Mouse (Mus musculus) left cerebral cortex, postnatal 4 days (tissue): Measurements from ENCODE around the gene Pou6f1. TPM values are rescaled to one million over a fixed set of nuclear protein-coding genes. Genes with fewer than 3 reads are reported as not detected.
A peak's percentile ranks its signal among the peaks of the same experiment; 100 is the strongest.
"Not testable (repeated sequence)": the region's sequence is repeated elsewhere in the genome, so short reads cannot be mapped to it uniquely, and the experiment has no call there.

ENCODE experiments used
- DNase-seq: peaks from one replicate; pipeline ENCODE4 v3.0.0-alpha.2; 2022
- intact Hi-C: fragments of 180-260 bp; cut with DNase I; formaldehyde crosslinking; loops from one replicate; pipeline ENCODE4 v1.15.1; 2025
- total RNA-seq, 2 experiments: library from RNA; stranded (reverse); gene quantifications; 2 replicates each; pipeline ENCODE4 v1.2.3; 2021

The Pou6f1 gene
- total RNA-seq, 2 experiments from 2014 or later, result 123 to 125 TPM

DNA sequence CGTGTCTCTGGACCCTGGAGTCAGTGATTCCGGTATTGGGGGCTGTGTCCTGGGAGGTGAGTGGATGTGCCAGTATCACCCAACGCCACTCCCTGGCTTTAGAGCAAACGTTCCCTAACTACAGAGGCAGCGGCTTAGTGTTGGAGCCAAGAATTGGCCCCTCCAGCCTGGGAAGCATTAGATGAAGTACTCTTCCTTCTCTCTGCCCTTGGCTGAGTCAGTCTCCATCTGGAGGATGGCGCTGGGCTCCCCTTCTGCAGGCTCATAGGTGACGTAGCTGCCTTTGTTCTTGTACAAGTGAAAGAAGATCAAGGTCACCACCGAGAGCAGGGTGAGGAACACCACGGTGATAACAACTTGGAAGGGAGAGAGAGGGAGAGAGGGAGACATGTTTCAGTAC lies 21.9 kb upstream of the Pou6f1 start:
- DNase-seq, intact Hi-C loops: not testable (repeated sequence)

DNA sequence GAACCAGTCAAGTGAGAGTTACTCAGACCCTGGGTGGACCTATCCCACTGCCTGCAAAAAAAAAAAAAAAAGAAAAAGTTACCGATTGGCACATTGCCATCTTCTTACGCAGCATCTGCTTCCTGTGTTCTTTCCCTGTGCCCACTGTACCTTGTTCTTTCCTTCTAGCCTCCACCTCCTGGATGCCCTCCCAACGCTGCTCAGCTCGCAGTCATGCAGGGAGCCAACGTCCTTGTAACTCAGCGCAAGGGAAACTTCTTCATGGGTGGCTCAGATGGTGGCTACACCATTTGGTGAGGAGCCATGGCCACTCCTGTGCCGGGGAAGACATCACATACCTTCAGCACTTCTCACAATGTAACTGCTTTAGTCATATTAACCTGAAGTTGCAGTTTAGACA lies 19.4 kb upstream of the Pou6f1 start:
- intact Hi-C loops, result no loop called here

DNA sequence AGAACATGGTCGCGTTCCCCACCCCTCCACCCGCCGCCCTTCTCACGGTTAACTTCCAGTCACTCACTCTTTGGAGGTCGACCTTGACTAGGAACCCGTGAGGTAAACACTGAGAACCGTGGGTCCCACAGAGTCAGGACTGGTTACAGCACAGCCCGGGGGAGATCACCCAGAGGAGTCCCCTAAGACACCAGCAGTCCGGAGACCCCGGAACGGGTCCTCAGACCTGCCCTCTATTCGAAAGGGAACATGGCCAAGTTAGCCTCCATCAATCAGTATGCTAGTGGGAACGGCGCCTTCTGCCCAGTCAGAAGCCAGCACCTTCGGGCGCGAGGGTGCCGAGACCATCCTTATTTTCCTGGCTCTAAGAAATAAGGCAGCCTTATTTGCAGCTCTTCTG lies 16.4 kb upstream of the Pou6f1 start:
- DNase-seq, result no peak
- intact Hi-C loops, result no loop called here

More for the DNA sequence above, 19.4 kb upstream of the Pou6f1 start:
- no peak for DNase-seq

DNA sequence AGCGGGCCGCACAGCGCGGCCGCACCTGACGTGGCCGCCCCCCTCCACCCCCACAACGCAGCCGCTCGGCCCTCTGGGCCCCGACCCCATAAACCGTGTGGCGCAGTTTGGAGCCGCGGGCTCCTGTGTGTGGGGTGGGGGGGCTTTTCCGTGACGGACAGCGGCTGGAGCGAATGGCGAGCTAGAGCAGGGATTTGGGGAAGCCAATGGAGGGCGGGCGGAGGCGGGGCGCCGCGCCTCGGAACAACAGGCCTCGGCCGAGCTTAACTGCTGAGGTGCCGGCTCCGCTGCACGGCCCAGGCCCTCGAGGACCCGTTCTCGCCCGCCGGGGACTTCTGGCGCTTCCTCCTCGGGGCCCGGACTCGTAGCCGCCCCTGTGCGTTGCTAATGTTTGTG lies 16.0 kb upstream of the Pou6f1 start:
- DNase-seq, result peak; percentile 97
- intact Hi-C loops, result no loop called here

DNA sequence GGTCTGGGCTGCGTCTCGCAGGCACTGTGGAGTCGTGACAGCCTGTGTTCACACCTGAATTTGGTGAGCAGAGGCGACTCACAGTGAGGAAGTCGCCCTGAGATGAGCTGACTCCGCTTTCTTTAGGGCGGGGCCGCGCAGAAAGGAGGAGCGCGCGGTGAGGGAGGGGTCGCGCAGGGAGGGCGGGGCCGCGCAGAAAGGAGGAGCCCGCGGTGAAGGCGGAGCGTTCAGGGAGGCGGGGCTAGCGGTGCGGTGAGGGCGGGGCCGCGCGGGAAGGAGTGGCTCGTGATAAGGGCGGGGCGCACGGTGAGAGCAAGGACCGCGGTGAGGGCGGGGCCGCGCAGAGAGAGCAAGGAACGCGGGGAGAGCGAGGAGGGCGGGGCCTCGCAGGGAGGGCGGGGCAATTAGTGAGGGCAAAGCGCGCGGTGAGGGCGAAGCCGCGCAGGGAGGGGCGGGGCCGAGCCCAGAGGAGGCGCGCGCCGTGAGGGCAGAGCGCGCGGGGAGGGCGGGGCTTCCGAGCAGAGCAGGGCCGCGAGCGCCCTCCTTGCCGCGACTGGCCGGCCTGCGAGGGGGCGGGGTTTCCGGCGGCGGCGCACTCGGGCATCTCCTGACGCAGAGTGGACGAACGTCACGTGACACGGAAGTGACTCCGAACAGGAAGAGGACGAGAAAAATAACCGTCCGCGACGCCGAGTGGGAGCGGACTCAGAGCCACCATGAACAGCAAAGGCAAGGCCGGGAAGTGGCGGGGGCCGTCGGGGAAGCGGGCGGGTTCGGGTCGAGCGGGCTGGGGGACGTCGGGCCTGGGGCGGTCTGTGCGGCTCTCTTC lies 15.4 kb upstream of the Pou6f1 start, which contains the start of gene Dazap2:
TSS of gene Dazap2 (plus strand) at position 354 of the 829 bp plus-strand sequence.
- intact Hi-C loops, result loop anchor here (5.0 kb wide), 2 partner anchors 63 to 78 kb away; partner anchors contain the start of gene Tfcp2
- peak; percentile 99 for DNase-seq

DNA sequence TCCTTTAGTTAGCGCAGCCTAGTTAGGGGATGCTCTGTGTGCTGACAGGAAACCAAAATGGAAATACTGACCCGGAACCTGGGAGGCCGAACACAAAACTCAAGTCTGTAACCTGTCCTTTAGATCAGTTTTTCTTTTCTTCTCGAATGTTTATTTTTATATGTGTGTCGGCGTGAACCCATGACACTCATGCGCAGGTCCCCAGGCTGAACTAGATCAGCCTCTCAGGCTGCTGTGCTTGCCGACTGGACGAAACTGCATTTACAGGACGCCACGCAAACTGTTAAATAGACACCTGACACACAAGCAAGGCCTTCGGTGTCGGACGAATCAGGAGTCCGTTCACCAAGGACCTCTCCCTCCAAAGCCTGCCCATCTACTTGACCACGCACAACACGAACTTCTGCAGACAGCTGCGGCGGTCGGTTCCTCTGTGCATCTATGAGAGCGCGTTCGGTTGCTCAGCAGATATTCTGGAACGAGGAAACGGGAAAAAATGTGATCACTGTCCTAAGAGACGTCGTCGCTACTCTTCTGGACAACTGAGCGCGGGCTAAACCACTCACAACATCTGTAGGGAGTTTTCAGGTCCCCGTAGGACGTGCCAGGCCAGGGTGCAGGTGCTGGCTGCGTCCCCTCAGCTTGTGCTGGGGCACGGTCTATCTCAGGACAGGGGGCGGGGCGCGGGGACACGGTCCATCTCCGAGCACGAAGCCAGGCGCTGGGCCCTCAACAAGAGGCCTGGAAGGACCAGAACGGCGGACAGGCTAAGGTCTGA lies 14.6 kb upstream of the Pou6f1 start:
- intact Hi-C loops, result loop anchor here (5.0 kb wide), 2 partner anchors 62 to 77 kb away; partner anchors contain the start of gene Tfcp2
- no peak for DNase-seq

DNA sequence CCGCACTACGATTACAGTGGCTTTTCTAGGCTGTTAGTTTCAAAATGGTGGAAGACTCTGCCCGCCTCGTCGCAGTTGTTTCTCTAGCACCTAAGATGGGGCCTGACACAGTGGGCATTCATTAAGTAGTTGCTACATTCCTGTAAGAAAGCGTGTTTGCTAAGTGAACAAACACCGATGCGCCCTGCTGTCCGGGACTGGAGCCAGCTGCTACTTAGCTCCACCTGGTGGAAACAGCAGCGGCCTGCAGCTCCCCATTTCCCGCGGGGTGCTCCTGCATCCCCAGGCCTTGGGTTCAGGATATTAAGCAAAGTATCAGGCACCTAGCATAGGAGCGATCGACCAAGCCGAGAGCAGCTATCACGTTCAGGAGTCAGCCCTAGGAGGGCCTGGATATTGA lies 13.8 kb upstream of the Pou6f1 start:
- DNase-seq, result peak; percentile 75
- intact Hi-C loops, result loop anchor here (5.0 kb wide), 2 partner anchors 61 to 76 kb away; partner anchors contain the start of gene Tfcp2

DNA sequence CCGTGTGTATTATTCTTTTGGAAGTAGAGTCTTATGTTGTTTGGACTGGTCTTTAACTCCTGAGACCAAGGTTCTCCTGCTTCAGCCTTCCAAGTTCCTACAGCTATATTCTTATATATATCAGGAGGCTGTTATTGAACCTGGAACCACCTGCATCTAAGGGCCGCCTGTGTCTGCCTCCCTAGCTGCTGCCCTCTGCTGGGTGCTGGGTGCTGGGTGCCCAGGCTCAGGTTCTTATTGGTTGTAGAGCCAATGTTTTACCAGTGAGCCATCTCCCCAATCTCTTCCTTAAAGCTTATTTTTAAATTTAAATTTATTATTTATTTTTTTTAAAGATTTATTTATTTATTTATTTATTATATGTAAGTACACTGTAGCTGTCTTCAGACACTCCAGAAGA lies 12.6 kb upstream of the Pou6f1 start:
- intact Hi-C loops, result loop anchor here (5.0 kb wide), 2 partner anchors 60 to 75 kb away; partner anchors contain the start of gene Tfcp2
- DNase-seq, result peak; percentile 24

DNA sequence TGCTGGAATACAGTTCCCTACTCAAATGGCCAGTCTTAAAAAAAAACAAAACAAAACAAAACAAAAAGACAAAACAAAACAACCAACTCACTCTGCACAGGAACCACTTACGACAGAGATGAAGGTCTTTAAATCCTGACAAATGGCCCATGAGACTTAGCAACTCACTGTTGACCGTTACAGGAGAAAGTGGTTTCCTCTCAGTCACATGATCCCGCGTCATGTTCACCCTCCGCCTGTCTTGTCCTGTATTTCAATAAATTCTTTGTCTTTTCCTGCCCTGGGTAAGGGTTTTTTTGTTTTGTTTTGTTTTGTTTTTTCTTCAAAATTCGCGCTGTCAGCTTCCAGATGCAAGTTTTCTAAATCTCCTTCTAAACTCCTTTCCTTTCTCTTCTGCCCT lies 12.2 kb upstream of the Pou6f1 start:
- DNase-seq, result no peak
- intact Hi-C loops, result loop anchor here (5.0 kb wide), 2 partner anchors 60 to 75 kb away; partner anchors contain the start of gene Tfcp2

DNA sequence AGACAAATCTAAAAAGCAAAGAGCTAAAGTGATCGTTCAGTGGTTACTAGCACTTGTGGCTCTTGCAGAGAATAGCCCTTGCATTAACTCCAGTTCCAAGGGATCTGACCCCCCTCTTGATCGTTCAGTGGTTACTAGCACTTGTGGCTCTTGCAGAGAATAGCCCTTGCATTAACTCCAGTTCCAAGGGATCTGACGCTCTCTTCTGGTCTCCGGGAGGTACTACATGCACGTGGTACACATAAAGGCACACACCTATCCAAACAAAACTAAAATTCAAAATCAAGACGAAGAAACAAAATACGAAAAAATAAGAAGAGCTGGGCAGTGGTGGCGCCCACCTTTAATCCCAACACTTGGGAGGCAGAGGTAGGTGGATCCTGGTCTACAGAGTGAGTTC lies 6.9 kb upstream of the Pou6f1 start:
- intact Hi-C loops, result not testable (repeated sequence)

DNA sequence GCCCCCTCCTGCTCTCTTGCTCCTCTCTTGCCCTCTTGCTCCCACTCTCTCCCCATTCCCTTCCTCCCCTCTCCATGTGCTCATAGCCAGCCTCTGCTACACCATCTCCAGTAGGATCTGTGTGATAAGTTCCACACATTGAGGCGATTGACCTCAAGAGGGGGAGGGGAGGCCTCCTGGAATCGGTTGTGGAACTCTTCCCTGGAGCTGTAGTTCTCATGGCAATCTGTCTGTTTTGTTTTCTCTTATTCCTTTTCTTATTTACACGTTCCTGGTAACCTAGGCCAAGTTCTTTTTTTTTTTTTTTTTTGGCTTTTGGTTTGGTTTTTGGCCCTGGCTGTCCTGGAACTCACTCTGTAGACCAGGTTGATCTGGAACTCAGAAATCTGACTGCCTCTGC lies 1.9 kb upstream of the Pou6f1 start:
- intact Hi-C loops, result no loop called here
- no peak for DNase-seq

More for the DNA sequence above, 6.9 kb upstream of the Pou6f1 start:
- not testable (repeated sequence) for DNase-seq

DNA sequence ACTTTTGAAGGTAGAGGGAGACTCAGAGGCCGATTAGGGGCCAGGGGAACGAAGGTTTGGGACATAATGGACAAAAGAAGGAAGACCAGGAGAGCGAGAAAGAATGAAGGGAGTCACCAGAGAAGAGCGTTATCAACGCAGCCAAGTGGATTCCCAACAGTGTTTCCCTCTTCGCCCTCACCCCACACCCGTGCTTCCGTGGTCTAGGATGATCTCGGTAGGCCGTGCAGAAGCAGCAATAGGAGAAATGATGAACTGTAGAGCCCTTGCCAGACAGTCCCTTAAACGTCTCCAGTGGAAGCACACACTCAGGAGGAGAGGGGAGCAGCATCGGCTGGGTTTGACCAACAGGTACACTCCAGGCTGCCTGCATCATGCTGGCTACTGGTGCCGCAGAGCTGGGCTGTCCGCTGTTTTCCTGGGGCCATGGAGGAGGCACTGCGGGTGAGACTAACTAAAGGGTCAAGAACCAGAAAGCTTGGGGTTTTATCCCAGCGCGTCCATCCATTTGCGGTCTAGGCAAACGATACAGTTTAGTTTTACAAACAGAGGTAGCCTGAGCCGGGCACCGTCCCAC lies 1.0 kb upstream of the Pou6f1 start:
- intact Hi-C loops, result no loop called here
- DNase-seq, result no peak

DNA sequence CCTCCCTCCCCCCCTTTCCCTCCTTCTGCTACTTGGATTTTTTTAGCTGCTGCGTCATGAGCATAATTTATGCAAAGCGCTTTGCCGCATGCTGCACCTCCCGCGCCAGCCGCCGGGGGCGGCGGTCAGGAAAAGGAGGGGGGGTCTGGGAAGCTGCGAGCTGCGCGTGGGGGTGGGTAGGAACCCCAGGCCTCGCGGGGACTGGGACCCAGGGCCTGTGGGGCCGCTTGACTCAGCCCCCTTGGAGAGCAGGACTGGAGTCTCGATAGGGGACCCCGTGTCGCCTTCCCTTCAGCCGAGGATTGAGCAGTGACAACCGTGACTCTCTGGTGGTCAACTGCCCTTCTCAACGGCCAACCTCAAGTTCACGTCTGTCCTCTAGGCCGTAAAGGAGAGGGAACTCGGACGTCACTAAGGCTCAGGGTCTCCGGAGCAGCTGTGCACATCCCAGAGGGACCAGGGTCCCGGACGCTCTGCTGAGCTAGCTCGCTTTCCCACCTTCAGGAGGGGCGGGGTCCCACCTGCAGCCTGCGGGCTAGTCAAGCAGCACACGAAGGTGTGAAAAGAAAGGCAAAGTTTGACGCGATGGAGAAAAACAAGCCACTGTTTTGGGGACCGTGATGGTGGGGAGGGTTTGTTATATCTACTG lies 387 bp upstream of the Pou6f1 start:
- intact Hi-C loops, result no loop called here
- peak; percentile 88 for DNase-seq

DNA sequence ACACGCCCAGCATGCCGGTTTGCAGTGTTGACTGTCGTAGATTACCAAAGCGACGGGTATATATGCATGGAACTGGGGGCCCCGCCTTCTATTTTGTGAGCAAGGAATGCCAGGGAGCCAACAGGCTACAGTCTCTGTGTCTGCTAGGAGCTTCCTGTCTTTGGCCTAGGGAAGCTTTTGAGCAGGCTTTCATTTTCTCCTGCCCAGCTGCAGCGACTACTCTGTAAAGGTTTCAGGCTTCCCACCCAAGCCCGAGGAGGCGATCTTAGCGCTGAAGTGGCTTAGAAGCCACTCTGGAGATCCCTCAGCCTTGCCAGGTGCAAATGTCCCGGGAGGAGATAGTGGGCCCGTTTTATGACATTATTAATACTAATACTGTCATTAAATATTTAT lies 905 bp downstream of the Pou6f1 start:
- intact Hi-C loops, result no loop called here
- peak; percentile 21 for DNase-seq

DNA sequence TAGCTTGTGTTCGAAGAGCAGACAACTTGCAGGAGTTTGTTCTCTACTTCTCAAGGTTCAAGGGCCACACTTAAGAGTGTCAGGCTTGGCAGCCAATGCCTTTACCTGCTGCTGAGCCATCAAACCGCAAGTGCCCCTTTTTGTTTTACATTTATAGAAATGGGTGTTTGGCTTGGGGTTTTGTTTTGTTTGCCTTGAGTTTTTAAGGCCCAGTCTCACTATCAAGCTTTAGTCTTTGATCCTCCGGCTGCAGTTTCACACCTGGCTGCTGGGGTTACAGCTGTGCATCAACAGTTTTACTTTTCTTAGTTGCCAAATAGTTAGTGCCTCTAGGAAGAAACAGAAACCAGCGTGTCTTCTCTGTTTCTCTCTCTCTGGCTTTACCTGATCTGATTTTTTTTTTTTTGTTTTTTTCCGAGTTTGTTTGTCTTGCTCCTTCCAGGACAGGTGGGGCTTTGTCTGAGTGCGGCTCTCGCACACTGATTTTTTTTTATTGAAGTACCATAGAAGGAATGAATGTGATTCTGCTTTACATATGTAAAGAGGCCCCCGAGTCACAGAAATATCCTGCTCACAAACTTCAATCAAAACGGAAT lies 1.4 kb downstream of the Pou6f1 start:
- DNase-seq, result no peak
- intact Hi-C loops, result no loop called here

DNA sequence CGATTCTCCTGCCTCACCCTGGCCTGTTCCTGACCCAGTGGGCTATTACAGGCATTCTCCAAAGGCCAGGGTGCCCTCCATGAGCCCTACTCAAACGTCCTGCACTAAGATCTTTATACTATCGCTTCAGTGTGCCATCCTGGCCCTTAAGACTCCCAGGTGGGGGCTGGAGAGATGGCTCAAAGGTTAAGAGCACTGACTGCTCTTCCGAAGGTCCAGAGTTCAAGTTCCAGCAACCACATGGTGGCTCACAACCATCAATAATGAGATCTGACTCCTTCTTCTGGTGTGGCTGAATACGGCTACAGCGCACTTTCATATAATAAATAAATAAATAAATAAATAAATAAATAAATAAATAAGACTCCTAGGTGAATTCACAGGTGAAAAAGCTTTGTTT lies 7.0 kb downstream of the Pou6f1 start:
- intact Hi-C loops, result no loop called here
- no peak for DNase-seq

DNA sequence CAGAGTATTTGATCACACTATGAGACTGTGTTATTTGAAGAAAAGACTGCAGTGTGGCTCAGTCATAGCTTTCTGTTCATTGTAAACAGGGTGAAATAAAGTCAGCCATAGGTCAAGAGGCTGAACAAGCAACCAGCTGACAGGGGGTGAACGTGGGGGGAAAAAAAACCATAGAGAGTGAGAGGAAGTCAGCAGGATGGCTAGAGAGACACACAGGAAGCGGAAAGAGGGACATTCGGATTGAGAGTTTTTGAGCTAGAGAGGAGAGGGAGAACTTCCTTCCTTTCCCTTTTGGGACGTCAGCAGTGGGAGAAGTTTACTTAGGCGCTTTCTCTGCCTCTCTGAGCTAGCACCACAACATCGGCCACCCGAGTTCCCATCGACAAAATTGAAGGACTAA lies 9.3 kb downstream of the Pou6f1 start:
- DNase-seq, result no peak
- intact Hi-C loops, result no loop called here

DNA sequence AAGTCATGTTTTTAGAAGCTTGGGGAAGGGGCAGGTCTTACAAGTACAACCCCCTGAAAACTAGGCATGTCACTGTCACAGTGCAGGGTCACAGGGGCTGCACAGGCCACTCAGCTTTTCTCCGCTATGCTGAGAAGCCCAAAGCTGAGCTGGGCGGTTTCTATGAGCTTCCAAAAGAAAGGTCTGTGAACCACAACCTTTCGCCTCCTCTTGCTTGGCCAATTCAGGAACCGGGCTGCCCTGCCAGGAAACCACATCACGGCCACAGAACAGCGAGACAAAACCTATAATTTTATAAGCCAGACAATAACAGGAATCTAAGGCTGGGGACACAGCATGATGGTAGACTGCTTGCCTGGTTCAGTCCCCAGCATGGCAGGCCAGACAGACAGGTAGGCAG lies 11.5 kb downstream of the Pou6f1 start:
- intact Hi-C loops, result no loop called here
- no peak for DNase-seq

DNA sequence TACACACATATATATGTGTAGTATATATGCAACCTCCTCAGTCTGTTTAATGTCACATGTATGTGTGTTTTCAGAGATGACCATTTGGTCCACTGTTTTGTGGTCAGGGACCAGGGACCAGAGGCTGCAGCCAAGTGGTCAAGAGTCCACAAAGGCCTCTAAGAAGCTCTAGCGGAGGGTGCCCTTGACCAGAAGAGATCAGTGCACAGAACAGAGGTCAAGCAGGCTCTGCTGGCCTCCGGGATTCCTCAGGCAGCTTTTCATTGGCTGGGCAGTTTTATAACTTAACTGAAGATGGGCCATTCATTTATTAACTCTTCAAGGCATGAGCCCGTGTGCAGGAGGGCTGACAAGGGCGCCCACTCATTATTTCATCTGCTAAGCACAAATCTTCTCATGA lies 12.6 kb downstream of the Pou6f1 start:
- intact Hi-C loops, result no loop called here

DNA sequence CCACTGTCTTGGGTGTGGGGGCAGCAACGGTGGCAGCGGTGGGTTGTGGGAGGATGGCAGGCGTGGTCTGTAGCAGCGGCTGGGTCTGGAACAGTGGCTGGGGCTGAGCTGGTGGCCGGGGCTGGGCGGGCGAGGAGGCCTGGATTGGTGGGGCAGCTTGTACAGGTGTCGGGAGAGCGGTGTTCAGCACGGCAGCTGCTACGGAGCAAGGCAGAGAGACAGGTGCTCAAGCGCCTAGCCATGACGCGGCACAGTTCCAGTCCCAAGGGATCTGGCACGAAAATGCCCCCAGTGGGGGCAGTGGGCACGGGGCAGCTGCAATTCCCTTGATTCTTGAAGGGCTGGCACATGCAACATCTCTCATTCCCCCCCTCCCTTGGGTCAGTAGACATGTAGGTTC lies 13.9 kb downstream of the Pou6f1 start:
- intact Hi-C loops, result no loop called here

More for the DNA sequence above, 12.6 kb downstream of the Pou6f1 start:
- no peak for DNase-seq

More for the DNA sequence above, 13.9 kb downstream of the Pou6f1 start:
- no peak for DNase-seq
